Mouse (Mus musculus) forebrain, embryonic 12.5 days (tissue): ENCODE measurements around the gene Smim24. TPM values are rescaled to one million over a fixed set of nuclear protein-coding genes. Genes with fewer than 3 reads are reported as not detected.

Source experiments
- ATAC-seq: fragments of 200-750 bp; cut with Nextera tagmentation; 2 replicates; pipeline ENCODE4 v1.8.0; 2017; ENCODE audit warnings: moderate TSS enrichment; ENCODE audit not compliant: low FRiP score
- H3K27ac ChIP-seq: fragments of 300-500 bp; sonication (generic); 2 replicates; pipeline ENCODE4 v1.5.1; 2016; ENCODE audit warnings: mild to moderate bottlenecking
- H3K27me3 ChIP-seq: fragments of 300-500 bp; sonication (generic); 2 replicates; pipeline ENCODE4 v1.6.1; 2016; ENCODE audit warnings: mild to moderate bottlenecking
- H3K36me3 ChIP-seq: fragments of 300-500 bp; sonication (generic); replicated peaks from 2 replicates; pipeline ENCODE4 v1.6.1; 2016; ENCODE audit warnings: mild to moderate bottlenecking
- H3K4me1 ChIP-seq: fragments of 300-500 bp; sonication (generic); 2 replicates; pipeline ENCODE4 v1.6.1; 2016
- H3K4me2 ChIP-seq: fragments of 300-500 bp; sonication (generic); 2 replicates; pipeline ENCODE4 v1.6.1; 2016; ENCODE audit warnings: mild to moderate bottlenecking, moderate library complexity
- H3K4me3 ChIP-seq: fragments of 300-500 bp; sonication (generic); replicated peaks from 2 replicates; pipeline ENCODE4 v1.5.1; 2016; ENCODE audit warnings: mild to moderate bottlenecking
- H3K9ac ChIP-seq: fragments of 300-500 bp; sonication (generic); 2 replicates; pipeline ENCODE4 v1.6.1; 2016; ENCODE audit warnings: mild to moderate bottlenecking
- H3K9me3 ChIP-seq: fragments of 300-500 bp; sonication (generic); 2 replicates; pipeline ENCODE4 v1.6.1; 2016
- WGBS: fragments of 180-500 bp; shearing (Covaris S2); methylation state at CpG from one replicate; pipeline ENCODE4 v1.1.7; 2016; 5-methylcytosine and 5-hydroxymethylcytosine counted together
- polyA plus RNA-seq: library from polyadenylated mRNA; unstranded; fragments of >200 nt; fragmentation: Nextera tagmentation; extraction: Ambion mirVana; gene quantifications from 2 replicates; pipeline ENCODE4 v1.2.1, GENCODE M21; 2016

Smim24 gene
- polyA plus RNA-seq, 1 experiment from 2014 or later: 2.6 TPM

DNA sequence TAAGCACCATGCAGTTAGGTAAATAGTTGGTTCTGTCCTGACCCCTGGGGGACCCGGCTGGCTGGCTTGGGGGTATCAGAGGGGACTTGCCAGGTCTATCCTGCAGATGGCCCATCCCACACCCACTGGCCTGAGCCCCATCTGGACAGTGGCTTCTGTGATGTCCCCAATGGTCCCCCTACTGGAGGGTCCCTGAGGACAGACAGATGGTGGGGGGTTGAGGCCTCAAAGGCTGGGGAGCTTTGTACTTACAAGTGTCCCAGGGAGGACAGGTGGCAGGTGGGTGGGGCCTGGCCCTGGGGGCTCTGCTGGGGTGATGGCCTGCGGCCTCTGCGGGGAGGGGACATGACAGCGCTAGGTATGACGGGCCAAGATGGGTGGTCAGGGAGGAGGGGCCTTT lies 6.4 kb downstream of the Smim24 start:
- Histone ChIP-seq H3K36me3 (peaks cover 15% of the 10 kb centered on the region), H3K9ac (no peak overlapping the region), H3K4me3 (no peak overlapping the region), H3K27ac (0 out of 2 replicates have a peak overlapping the region, but pooled peaks have one; percentile 13), H3K4me2 (no peak overlapping the region), H3K4me1 (peaks cover 56% of the 10 kb centered on the region), H3K27me3 (peaks cover 26% of the 10 kb centered on the region), H3K9me3 (no peaks in the 10 kb centered on the region)
- ATAC-seq: no peak
- WGBS: 80% methylated on average over 5 of the region's 5 CpGs

DNA sequence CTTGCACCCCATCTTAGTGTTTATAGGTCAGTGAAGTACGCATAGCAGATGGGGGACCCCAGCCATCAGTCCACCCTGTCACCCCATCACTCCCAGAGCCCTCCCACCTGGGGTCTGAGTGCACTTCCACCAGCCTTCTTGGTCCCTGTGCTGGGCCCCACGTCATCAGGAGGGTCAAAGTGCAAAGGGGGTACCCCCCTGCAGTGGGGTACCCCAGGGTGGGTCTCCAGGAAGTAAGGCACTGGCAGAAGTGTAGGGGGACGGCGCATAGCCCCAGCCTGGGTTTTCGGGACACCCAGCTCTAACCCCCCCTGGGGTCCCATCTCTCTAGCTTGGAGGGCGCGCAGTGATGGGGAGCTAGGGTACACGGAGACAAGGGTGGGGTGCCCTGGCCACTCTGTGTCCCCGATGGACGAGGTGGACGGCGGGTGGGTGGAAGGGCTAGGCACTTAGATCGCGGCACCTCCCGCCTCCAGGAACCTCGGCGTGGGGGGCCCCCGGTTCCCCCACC lies 7.0 kb downstream of the Smim24 start:
- Histone ChIP-seq H3K4me1 (peaks cover 56% of the 10 kb centered on the region), H3K9me3 (no peaks in the 10 kb centered on the region), H3K9ac (no peak overlapping the region), H3K27me3 (peaks cover 32% of the 10 kb centered on the region), H3K27ac (no peak overlapping the region), H3K36me3 (peaks cover 15% of the 10 kb centered on the region), H3K4me3 (no peak overlapping the region), H3K4me2 (no peak overlapping the region)
- 80% methylated on average over 18 of the region's 18 CpGs for WGBS
- ATAC-seq: no peak

DNA sequence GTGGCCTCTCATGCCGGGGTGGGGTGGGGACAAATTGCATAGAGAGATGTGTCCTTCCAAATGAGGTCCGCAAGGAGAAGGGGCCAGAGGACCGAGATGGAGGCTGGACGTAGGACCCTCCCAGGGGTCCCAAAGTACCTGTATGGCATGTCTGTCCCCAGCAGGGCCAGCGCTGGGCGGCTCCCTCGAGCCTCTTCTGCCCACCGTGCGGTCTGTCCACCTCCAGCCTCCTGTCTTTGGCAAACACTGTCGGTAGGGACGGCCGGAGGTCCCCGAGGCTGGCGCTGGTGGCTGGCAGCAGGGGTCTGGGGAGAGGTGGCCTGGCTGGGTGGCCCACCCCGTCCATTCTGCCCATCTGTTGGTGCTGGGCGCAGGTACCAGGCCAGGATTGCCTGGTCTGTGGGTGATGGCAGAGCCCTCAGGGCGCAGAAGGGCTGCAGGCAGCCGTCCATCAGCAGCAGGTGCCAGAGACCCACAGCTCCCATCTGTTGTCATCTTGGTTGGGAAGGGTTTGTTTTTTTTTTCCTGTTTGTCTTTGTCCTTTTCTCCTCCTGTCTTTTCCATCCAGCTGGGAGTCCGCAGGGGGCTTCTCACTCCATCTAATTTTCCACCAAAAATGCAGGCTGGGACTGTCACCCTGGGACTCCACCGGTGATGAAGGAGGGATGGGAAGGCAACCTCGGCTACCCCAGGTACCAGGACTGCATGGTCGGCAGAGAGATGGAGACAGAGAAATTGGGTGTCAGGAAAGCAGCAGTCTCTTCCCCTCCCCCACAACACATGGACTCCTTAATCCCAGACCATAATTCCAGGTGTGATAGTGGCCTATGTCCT lies 7.7 kb downstream of the Smim24 start:
- 0 out of 2 replicates have a peak overlapping the region, but pooled peaks have one; percentile 5 for H3K4me3 ChIP-seq
- peak overlapping the region; percentile 84; the same call in 1 of the 2 replicates for H3K27ac ChIP-seq
- peak overlapping the region; percentile 19; the same call in 1 of the 2 replicates for H3K4me2 ChIP-seq

DNA sequence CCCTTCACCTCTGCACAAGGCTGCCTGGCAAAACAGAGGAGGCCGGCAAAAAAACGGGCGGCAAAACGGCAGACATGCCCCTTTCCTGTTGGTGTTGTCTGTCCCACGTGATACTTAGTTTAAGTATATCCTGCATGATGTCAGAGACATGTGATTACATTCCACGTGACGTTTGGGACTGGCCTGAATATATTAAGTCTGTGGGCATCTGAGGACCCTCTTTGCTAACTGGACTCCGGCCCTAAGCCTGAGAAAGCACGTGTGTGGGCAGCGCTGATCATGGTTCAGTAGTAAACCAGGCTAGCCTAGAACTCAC lies 8.3 kb downstream of the Smim24 start:
- ATAC-seq: peak; percentile 24
- H3K27ac ChIP-seq: peak overlapping the region; percentile 84
- peaks cover 45% of the 10 kb centered on the region for H3K27me3 ChIP-seq
- peaks cover 56% of the 10 kb centered on the region for H3K4me1 ChIP-seq
- H3K4me2 ChIP-seq: no peak overlapping the region
- H3K9ac ChIP-seq: no peak overlapping the region
- H3K36me3 ChIP-seq: peaks cover 23% of the 10 kb centered on the region
- WGBS: 34% methylated on average over 10 of the region's 10 CpGs
- H3K9me3 ChIP-seq: no peaks in the 10 kb centered on the region
- no peak overlapping the region for H3K4me3 ChIP-seq

More for the DNA sequence above, 7.7 kb downstream of the Smim24 start:
- Histone ChIP-seq H3K36me3 (peaks cover 18% of the 10 kb centered on the region), H3K4me1 (peaks cover 56% of the 10 kb centered on the region), H3K27me3 (peaks cover 39% of the 10 kb centered on the region), H3K9me3 (no peaks in the 10 kb centered on the region), H3K9ac (no peak overlapping the region)
- no peak for ATAC-seq
- 58% methylated on average over 21 of the region's 22 CpGs for WGBS

DNA sequence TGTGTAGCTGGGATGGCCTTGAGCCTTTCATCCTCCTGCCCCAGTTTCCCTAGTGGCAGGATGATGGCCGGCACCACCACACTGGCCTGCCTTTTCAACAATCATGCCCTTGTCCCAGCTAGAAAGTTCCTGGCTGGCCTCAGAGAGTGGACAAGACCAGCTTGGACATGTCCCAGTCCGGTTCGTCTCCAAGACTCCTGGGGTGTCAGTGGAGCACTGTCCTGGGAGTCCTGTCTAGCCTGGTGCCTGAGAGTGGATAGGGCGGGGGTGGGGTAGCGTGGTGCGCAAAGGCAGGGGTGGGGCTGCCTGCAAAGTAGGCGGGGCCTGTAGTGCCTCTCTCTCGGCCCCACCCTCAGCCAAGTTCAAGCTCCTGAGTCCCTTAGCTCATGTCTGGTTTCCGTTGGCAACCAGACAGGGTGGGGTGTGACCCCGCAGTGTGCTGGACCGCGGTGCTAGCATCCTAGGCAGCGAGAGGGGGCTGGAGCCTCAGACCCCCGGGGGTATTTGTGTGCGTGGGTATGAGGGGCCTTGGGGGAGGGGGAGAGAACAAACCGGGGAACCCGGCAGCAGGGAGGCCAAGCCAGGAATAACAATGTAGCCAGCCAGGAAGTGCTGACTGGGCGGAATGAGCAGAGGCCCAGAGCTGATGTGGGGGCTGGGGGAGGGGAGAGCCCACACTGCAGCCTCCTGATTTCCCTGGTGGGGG lies 8.8 kb downstream of the Smim24 start:
- ATAC-seq: peak; percentile 78
- Histone ChIP-seq H3K36me3 (peaks cover 26% of the 10 kb centered on the region), H3K9ac (peak overlapping the region; percentile 36), H3K27me3 (peaks cover 50% of the 10 kb centered on the region), H3K9me3 (no peaks in the 10 kb centered on the region), H3K27ac (peak overlapping the region; percentile 84), H3K4me2 (peak overlapping the region; percentile 39), H3K4me1 (peaks cover 56% of the 10 kb centered on the region), H3K4me3 (peak overlapping the region; percentile 11; the same call in 1 of the 2 replicates)
- WGBS: 5% methylated on average over 18 of the region's 18 CpGs

DNA sequence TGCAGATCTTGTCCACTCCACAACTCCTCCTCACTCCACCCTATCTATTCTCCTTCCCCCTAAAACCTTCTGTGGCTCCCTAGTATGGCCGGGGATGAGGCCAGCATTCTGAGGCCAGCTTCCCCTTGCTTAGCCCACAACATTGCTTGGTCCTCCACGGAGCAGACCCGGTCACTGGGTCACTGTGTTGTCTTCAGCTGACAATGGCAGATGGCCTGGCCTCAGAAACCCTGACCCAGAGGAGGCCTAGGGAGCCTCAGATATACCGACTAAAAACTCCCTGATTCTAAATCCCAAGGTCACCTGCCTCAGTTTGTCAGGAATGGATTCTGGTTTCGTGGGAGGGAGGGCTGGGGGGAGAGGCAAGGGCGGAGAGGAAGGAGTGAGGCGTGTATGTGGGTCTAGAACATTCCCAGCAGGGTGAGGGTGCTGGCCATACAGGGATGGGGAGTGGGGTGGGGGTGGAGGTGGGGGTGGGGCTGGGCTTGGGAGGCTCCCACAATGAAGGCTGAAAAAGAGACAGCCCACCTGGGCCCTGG lies 9.4 kb downstream of the Smim24 start:
- Histone ChIP-seq H3K9ac (peak overlapping the region; percentile 36), H3K27me3 (peaks cover 55% of the 10 kb centered on the region), H3K36me3 (peaks cover 30% of the 10 kb centered on the region), H3K4me3 (peak overlapping the region; percentile 11; the same call in 1 of the 2 replicates), H3K4me2 (peak overlapping the region; percentile 39), H3K4me1 (peaks cover 58% of the 10 kb centered on the region), H3K27ac (peak overlapping the region; percentile 84), H3K9me3 (no peaks in the 10 kb centered on the region)
- no peak for ATAC-seq
- WGBS: 11% methylated on average over 7 of the region's 7 CpGs

DNA sequence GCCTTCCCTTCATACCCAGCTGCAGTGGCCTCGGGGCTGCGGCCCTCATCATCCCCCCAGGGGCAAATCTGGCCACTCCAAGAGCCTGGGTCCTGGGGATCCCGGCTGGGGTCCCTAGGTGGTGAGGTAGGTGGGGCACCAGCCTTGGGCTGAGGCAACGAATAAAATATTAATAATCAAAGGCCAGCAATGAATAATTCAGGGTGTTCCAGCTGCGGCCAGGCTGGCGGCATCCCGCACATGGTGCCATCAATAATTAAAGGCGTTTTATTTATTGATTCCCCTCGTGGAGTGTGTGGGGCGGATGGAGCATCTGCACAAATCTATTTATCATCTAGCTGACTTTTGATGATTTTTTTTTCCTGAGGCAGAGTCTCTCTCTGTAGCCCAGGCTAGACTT lies 10.7 kb downstream of the Smim24 start:
- H3K36me3 ChIP-seq: peaks cover 30% of the 10 kb centered on the region
- H3K4me3 ChIP-seq: no peak overlapping the region
- peak overlapping the region; percentile 84; the same call in 1 of the 2 replicates for H3K27ac ChIP-seq
- H3K9me3 ChIP-seq: no peaks in the 10 kb centered on the region
- WGBS: 55% methylated on average over 10 of the region's 10 CpGs
- H3K4me1 ChIP-seq: peaks cover 70% of the 10 kb centered on the region
- no peak overlapping the region for H3K4me2 ChIP-seq
- H3K9ac ChIP-seq: no peak overlapping the region
- peaks cover 65% of the 10 kb centered on the region for H3K27me3 ChIP-seq
- no peak for ATAC-seq

DNA sequence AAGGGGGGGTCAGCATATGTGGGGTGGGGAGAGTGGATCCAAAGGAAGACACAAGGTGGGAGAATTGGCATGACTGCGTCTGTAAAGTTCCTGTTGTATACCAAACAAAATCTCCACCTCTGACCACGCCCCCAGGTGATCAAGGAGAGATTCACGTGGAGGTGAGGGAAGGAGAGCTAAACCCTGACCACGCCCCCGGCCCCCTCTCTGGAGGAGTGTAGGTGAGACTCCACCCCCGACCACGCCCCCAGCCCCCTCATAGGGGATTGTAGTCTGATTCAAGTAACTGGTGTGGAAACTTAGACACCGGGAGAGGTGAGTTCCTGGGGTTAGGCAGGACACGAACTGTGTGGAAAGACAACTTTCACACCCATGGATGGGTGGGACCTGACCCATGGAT lies 11.2 kb downstream of the Smim24 start:
- Histone ChIP-seq H3K9me3 (no peaks in the 10 kb centered on the region), H3K36me3 (peaks cover 30% of the 10 kb centered on the region), H3K27me3 (peaks cover 70% of the 10 kb centered on the region), H3K27ac (no peak overlapping the region), H3K4me1 (peaks cover 75% of the 10 kb centered on the region), H3K4me2 (no peak overlapping the region), H3K9ac (no peak overlapping the region), H3K4me3 (no peak overlapping the region)
- 12% methylated on average over 9 of the region's 9 CpGs for WGBS
- ATAC-seq: no peak

DNA sequence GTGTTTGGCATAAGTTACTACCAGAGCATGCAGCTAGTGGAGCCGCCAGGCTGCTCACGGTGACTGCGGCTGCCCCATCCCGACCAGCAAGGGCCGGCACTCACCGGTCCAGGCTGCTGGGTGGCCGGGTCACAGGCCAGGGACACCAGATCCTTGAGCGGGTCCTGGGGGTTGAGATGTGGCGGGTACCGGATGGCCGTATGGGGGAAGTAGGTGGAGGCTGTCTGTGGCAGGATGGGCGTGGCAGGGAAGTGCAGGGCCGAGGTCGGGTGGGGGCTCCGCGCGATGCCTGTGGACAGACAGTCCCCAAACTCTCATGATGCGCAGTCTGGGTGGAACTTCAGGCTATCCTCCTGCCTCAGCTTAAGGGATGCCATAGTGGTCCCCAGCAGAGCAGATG lies 11.9 kb downstream of the Smim24 start:
- peaks cover 24% of the 10 kb centered on the region for H3K36me3 ChIP-seq
- H3K4me1 ChIP-seq: peaks cover 77% of the 10 kb centered on the region
- H3K27me3 ChIP-seq: peaks cover 69% of the 10 kb centered on the region
- WGBS: 59% methylated on average over 18 of the region's 18 CpGs
- H3K4me3 ChIP-seq: no peak overlapping the region
- no peak overlapping the region for H3K9ac ChIP-seq
- H3K4me2 ChIP-seq: no peak overlapping the region
- H3K27ac ChIP-seq: no peak overlapping the region
- no peak for ATAC-seq
- no peaks in the 10 kb centered on the region for H3K9me3 ChIP-seq

DNA sequence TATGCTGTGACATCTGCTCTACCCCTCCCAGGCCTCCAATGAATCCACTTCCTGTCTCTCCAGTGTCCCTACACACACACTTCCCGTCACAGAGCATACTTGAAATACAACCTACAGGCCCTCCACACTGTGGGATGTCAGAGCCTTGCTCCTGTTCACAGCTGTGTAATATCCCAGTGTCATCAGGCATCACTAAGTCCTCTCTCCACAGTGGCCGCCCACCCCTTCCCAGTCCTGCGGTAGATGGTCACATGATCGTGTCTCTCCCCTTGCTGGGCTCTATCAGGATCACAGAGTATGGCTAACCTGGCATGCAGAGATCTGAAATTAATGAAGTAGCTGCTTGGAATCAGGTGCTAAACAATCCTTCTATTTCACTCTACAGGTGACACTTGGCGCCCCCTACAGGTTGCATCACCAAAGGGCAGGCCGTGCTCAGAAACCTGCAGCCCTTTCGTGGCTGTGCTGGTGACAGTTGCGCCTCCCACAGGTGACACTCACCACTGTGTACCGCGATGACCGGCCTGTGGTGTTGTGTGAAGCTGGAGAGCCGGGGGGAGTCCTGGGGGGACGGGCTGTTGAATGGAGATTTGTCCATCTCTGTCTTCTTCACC lies 12.8 kb downstream of the Smim24 start:
- H3K27me3 ChIP-seq: peaks cover 59% of the 10 kb centered on the region
- 43% methylated on average over 13 of the region's 13 CpGs for WGBS
- peaks cover 76% of the 10 kb centered on the region for H3K4me1 ChIP-seq

DNA sequence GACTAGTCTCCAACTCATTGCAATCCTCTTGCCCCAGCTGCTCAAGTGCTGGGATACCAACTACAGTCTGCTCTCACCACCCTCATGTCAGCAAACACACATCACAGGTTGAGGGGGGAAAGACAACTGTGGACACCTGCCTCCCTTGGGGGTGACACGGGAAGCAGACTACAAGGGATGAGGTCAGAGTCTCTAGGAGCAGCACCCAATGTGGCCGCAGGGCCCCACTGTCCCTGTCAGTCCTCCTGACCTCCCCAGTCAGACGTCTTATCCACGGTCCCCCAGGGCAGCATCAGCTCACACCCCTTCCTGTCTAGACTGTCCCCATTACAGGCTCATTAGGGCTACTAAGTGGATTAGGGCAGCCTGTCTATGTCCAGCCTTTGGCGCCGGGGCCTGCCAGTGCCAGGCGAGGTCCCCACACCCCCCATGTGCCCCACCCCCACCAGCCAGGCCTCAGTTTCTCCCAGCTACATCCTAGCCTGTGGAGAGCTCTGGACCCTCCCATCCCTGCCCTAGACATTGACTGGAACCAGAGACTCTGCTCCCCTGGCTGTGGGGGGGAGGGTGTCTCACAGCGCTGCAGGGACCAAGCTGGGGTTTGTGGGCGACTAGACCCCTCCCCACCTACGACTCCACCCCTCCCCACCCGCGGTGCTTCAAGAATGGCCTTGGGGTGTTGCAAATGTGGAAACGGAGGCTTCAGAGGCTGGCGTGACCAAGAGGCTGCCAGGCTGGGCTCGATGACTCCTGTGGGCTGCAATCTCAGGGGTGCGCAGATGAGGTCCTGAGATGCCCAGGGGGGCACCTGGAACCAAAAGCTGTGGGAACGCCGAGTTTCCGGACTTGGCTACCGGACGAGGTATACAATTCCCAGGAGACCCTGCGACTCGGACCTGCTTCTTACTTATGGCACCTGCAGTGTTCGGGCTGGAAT lies 13.9 kb downstream of the Smim24 start:
- peaks cover 15% of the 10 kb centered on the region for H3K36me3 ChIP-seq
- H3K4me2 ChIP-seq: peak overlapping the region; percentile 29
- peak overlapping the region; percentile 15; the same call in 1 of the 2 replicates for H3K4me3 ChIP-seq
- 27% methylated on average over 24 of the region's 24 CpGs for WGBS
- no peaks in the 10 kb centered on the region for H3K9me3 ChIP-seq
- no peak for ATAC-seq
- H3K27me3 ChIP-seq: peaks cover 57% of the 10 kb centered on the region
- H3K9ac ChIP-seq: no peak overlapping the region
- H3K27ac ChIP-seq: no peak overlapping the region
- H3K4me1 ChIP-seq: peaks cover 75% of the 10 kb centered on the region

More for the DNA sequence above, 12.8 kb downstream of the Smim24 start:
- Histone ChIP-seq H3K4me2 (no peak overlapping the region), H3K9me3 (no peaks in the 10 kb centered on the region), H3K36me3 (peaks cover 15% of the 10 kb centered on the region), H3K27ac (no peak overlapping the region), H3K9ac (no peak overlapping the region), H3K4me3 (no peak overlapping the region)
- ATAC-seq: no peak
